Mouse (Mus musculus) mesoderm, embryonic 11.5 days (tissue): ENCODE results near the gene Mroh2a.
"Not testable (repeated sequence)": the region's sequence is repeated elsewhere in the genome, so short reads cannot be mapped to it uniquely, and the experiment has no call there.

Experiments
- DNase-seq: peaks from one replicate; pipeline ENCODE4 v3.0.0-alpha.2; 2012; ENCODE audit warnings: low read depth, low spot score

The Mroh2a gene

GRCm38 (mm10) chr1:88218591-88218990 is 8.2 kb upstream of the Mroh2a start:
- no peak for DNase-seq

- DNase-seq: no peak
These were observed 7.7 kb upstream of the Mroh2a start for GRCm38 (mm10) chr1:88219054-88219453.

GRCm38 (mm10) chr1:88220336-88220735 is 6.5 kb upstream of the Mroh2a start:
- DNase-seq: no peak

- no peak for DNase-seq
These were observed 4.6 kb upstream of the Mroh2a start for GRCm38 (mm10) chr1:88222216-88222615.

- not testable (repeated sequence) for DNase-seq
These were observed 3.7 kb upstream of the Mroh2a start for GRCm38 (mm10) chr1:88223011-88223515.

GRCm38 (mm10) chr1:88223591-88223990 is 3.2 kb upstream of the Mroh2a start:
- no peak for DNase-seq

GRCm38 (mm10) chr1:88224029-88224776 is 2.6 kb upstream of the Mroh2a start:
- no peak for DNase-seq

GRCm38 (mm10) chr1:88225301-88225700 is 1.5 kb upstream of the Mroh2a start:
- not testable (repeated sequence) for DNase-seq

- no peak for DNase-seq
These were observed 1.0 kb upstream of the Mroh2a start for GRCm38 (mm10) chr1:88225741-88226140.

GRCm38 (mm10) chr1:88227482-88227881 is 696 bp downstream of the Mroh2a start:
- no peak for DNase-seq

GRCm38 (mm10) chr1:88228121-88228520 is 1.3 kb downstream of the Mroh2a start:
- no peak for DNase-seq

GRCm38 (mm10) chr1:88229566-88229965 is 2.8 kb downstream of the Mroh2a start:
- DNase-seq: no peak

- no peak for DNase-seq
These were observed 3.2 kb downstream of the Mroh2a start for GRCm38 (mm10) chr1:88229986-88230385.

GRCm38 (mm10) chr1:88230421-88230820 is 3.6 kb downstream of the Mroh2a start:
- no peak for DNase-seq

- no peak for DNase-seq
These were observed 4.4 kb downstream of the Mroh2a start for GRCm38 (mm10) chr1:88230981-88231802.

GRCm38 (mm10) chr1:88231803-88232499 is 5.2 kb downstream of the Mroh2a start:
- no peak for DNase-seq

- DNase-seq: no peak
These were observed 6.0 kb downstream of the Mroh2a start for GRCm38 (mm10) chr1:88232664-88233380.

GRCm38 (mm10) chr1:88233421-88234247 is 6.8 kb downstream of the Mroh2a start:
- DNase-seq: no peak

GRCm38 (mm10) chr1:88234248-88234610 is 7.4 kb downstream of the Mroh2a start:
- no peak for DNase-seq

GRCm38 (mm10) chr1:88234646-88235045 is 7.9 kb downstream of the Mroh2a start:
- DNase-seq: no peak
